ENCODE assay signal across 16 mouse cellular contexts in the genomic region with DNA sequence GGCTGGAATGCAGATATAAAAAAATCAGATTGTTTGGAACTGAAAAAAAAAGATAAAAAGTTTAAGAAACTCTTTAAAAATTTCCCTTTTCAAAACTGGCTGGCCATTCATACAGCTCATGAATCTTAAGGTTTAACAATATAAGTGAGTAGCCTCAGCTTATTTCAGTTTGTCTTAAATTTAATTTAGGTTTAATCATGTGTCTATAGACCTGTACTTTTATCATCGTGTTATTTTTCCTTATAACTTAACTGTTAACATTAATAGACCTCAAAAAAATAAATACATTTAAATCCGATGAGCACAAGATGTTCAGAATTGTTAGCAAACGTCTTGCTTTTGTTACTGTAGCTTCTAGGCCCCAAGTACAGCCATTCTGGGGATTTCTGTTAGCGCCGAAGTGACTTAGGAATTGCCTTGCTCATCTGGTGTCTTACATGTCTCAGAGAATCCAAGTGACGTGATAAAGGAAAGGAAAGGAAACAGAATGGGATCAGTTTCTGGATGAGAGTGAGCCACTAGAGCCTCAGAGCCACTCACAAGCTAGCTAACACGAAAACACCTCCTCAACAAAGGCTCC. TPM values are rescaled to one million over a fixed set of nuclear protein-coding genes. Genes with fewer than 3 reads are reported as not detected.
"Had no signal": no experiment of that assay in that cellular context is flagged by ENCODE, and none has a peak within 500 bp of the region (broad histone marks: within the 10 kb centered on the region; RNA-seq: fewer than 3 reads in every experiment).

No protein-coding gene starts in this region.

RNA-seq across cellular contexts. Expression of a gene that starts 18.0 kb away (rescaled TPM):
- total RNA-seq: megakaryocyte progenitor cell, adult 5-6 weeks had no signal
- polyA plus RNA-seq: liver, postnatal 0 days; lung, adult 2 months; lung, embryonic 15.5 days; lung, postnatal 0 days; macrophage; midbrain, embryonic 11.5 days; midbrain, embryonic 13.5 days; midbrain, embryonic 16.5 days; myocyte; neural tube, embryonic 11.5 days; neural tube, embryonic 13.5 days; neural tube, embryonic 15.5 days; small intestine, adult 2 months; stomach, embryonic 15.5 days had no signal

RNA-seq across cellular contexts. Expression of a gene that starts 36.0 kb away (rescaled TPM):
- total RNA-seq: megakaryocyte progenitor cell, adult 5-6 weeks had no signal
- polyA plus RNA-seq: liver, postnatal 0 days; lung, adult 2 months; lung, embryonic 15.5 days; lung, postnatal 0 days; macrophage; midbrain, embryonic 11.5 days; midbrain, embryonic 13.5 days; midbrain, embryonic 16.5 days; myocyte; neural tube, embryonic 11.5 days; neural tube, embryonic 13.5 days; neural tube, embryonic 15.5 days; small intestine, adult 2 months; stomach, embryonic 15.5 days; thymus, postnatal 0 days had no signal

RNA-seq across cellular contexts. Expression of a gene that starts 58.5 kb away (rescaled TPM):
- total RNA-seq: megakaryocyte progenitor cell, adult 5-6 weeks had no signal
- polyA plus RNA-seq: liver, postnatal 0 days; lung, adult 2 months; lung, embryonic 15.5 days; lung, postnatal 0 days; macrophage; midbrain, embryonic 11.5 days; midbrain, embryonic 13.5 days; midbrain, embryonic 16.5 days; myocyte; neural tube, embryonic 11.5 days; neural tube, embryonic 13.5 days; neural tube, embryonic 15.5 days; small intestine, adult 2 months; stomach, embryonic 15.5 days; thymus, postnatal 0 days had no signal
